Mouse (Mus musculus): ENCODE results near the gene Cxcl9.

DNA sequence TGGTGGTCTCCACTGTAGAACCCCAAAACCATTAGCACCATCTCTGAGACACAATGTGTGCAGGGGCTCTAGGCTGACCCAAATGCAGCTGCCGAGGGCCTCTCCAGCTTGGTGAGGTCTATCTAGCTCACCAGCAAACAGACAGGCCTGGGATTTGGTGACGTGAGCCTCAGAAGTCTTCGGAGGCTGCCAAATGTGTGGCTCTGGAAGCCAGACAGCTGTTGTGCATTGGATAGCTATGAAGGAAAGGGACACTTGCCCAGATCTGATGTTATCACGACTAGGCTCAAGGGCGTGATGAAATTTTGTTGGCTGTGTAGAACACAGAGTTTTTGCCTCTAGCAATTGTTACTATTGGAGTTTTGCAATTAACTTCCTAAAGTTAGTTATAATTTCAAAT lies 4.6 kb downstream of the Cxcl9 start:
- TF ChIP-seq CTCF (IDR thresholded peaks at IDR 0.05; ENCODE audit: low read depth) (no peak), EP300 (IDR thresholded peaks at IDR 0.05; ENCODE audit: low read depth) (no peak)
